Mouse (Mus musculus): ENCODE measurements around the gene Gm9639.

DNA sequence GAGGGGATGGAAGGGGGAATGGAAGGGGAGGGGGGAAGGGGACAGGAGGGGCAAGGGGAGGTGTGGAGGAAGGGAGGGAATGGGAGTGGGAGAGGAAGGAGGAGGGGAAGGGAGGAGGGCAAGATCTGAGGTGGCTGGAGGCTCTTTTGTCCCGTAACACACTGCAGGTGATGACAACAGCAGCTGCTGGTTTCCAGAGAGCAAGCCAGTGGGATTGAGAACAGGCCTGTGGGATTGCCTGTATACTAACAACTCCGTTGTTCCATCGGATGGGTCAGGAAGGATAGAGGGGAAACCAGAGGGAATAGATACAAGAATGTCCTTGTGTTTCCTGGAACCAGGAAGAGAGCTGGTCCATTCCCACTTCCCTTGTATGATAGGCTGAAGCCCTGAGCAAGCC, 2.8 kb upstream of the Gm9639 start:
- TF ChIP-seq CTCF (IDR thresholded peaks at IDR 0.05; ENCODE audit: low read depth) (no peak), EP300 (optimal IDR thresholded peaks at IDR 0.05) (no peak)

Data from stomach, postnatal 0 days (tissue).